Mouse (Mus musculus) lung, adult 18-20 months (tissue): ENCODE measurements around the gene Nek4.
A peak's percentile ranks its signal among the peaks of the same experiment; 100 is the strongest.

ENCODE experiments used
- DNase-seq, 2 experiments: peaks; one replicate each; pipeline ENCODE4 v3.0.0; 2022; ENCODE audit warnings: mixed read lengths in 2 of 2

Gene Nek4

GRCm38 (mm10) chr14:30974204-30974603 lies 23.0 kb downstream of the Nek4 start:
- DNase-seq, result peak in 1 of 2 experiments; percentile 8

- no peak for DNase-seq
These were observed 25.0 kb downstream of the Nek4 start for GRCm38 (mm10) chr14:30976222-30976621.

- DNase-seq, result no peak
These were observed 45.2 kb downstream of the Nek4 start for GRCm38 (mm10) chr14:30996417-30996816.

GRCm38 (mm10) chr14:31000356-31000755 lies 49.2 kb downstream of the Nek4 start:
- DNase-seq, result no peak

GRCm38 (mm10) chr14:31000816-31001306 lies 49.7 kb downstream of the Nek4 start:
- peak in 1 of 2 experiments; percentile 3 for DNase-seq

- DNase-seq, result peak; percentile 85 to 87
These were observed 50.4 kb downstream of the Nek4 start, which contains the start of the genes Glt8d1 and Spcs1 for GRCm38 (mm10) chr14:31001307-31002205. TSS of gene Glt8d1 (plus strand) at chr14:31001400. TSS of gene Spcs1 (minus strand) at chr14:31001672.

GRCm38 (mm10) chr14:31004527-31004926 lies 53.4 kb downstream of the Nek4 start:
- DNase-seq, result no peak

- no peak for DNase-seq
These were observed 55.6 kb downstream of the Nek4 start for GRCm38 (mm10) chr14:31006779-31007178.

GRCm38 (mm10) chr14:31011588-31011987 lies 60.4 kb downstream of the Nek4 start:
- DNase-seq, result no peak

- DNase-seq, result no peak
These were observed 62.8 kb downstream of the Nek4 start for GRCm38 (mm10) chr14:31013928-31014327.

GRCm38 (mm10) chr14:31016063-31016462 lies 64.9 kb downstream of the Nek4 start:
- DNase-seq, result no peak

- DNase-seq, result no peak
These were observed 66.7 kb downstream of the Nek4 start for GRCm38 (mm10) chr14:31017854-31018253.

GRCm38 (mm10) chr14:31018860-31019291 lies 67.7 kb downstream of the Nek4 start, which contains the start of the genes Pbrm1 and Gnl3:
TSS of gene Pbrm1 (plus strand) at chr14:31019138.
TSS of gene Gnl3 (minus strand) at chr14:31019152.
- peak; percentile 96 to 97 for DNase-seq

- DNase-seq, result peak; percentile 78
These were observed 68.4 kb downstream of the Nek4 start for GRCm38 (mm10) chr14:31019331-31020205.

- DNase-seq, result no peak
These were observed 71.4 kb downstream of the Nek4 start for GRCm38 (mm10) chr14:31022579-31022978.

- peak in 1 of 2 experiments; percentile 21 for DNase-seq
These were observed 74.6 kb downstream of the Nek4 start for GRCm38 (mm10) chr14:31025785-31026184.
